Mouse (Mus musculus) myocyte (in vitro differentiated cells): ENCODE results near the gene Pde4a. TPM values are rescaled to one million over a fixed set of nuclear protein-coding genes. Genes with fewer than 3 reads are reported as not detected.

ENCODE experiments used
- H3K27me3 ChIP-seq: one replicate; pipeline ENCODE4 v1.6.1; 2011; ENCODE audit not compliant: control insufficient read depth, insufficient read depth, insufficient read length
- H3K36me3 ChIP-seq: one replicate; pipeline ENCODE4 v1.6.1; 2011; ENCODE audit not compliant: control insufficient read depth, insufficient read depth
- H3K4me2 ChIP-seq: one replicate; pipeline ENCODE4 v1.6.1; 2011; ENCODE audit warnings: low read depth, control low read depth
- H3K4me3 ChIP-seq: one replicate; pipeline ENCODE4 v1.5.1; 2011; ENCODE audit warnings: mild to moderate bottlenecking, control low read depth, moderate library complexity
- H3K79me2 ChIP-seq: one replicate; pipeline ENCODE4 v1.6.1; 2011; ENCODE audit not compliant: control insufficient read depth, insufficient read depth
- H3ac ChIP-seq: one replicate; pipeline ENCODE4 v1.6.1; 2011; ENCODE audit not compliant: control insufficient read depth, insufficient read length
- CEBPB ChIP-seq: IDR thresholded peaks from 2 replicates; pipeline ENCODE4 v1.6.1; 2011; ENCODE audit warnings: mild to moderate bottlenecking, moderate library complexity; ENCODE audit not compliant: poor library complexity, insufficient read depth, severe bottlenecking
- E2F4 ChIP-seq: IDR thresholded peaks from one replicate; pipeline ENCODE4 v1.6.1; 2011; ENCODE audit warnings: mild to moderate bottlenecking, control low read depth, moderate library complexity; ENCODE audit not compliant: insufficient read depth
- MAX ChIP-seq: IDR thresholded peaks from one replicate; pipeline ENCODE4 v1.6.1; 2011; ENCODE audit warnings: low read depth, mild to moderate bottlenecking, control low read depth
- MYOD1 ChIP-seq, 3 experiments: IDR thresholded peaks; one replicate each; pipeline ENCODE4 v1.6.1; 2011; ENCODE audit warnings: control low read depth in 2 of 3, low read depth in 2 of 3, mild to moderate bottlenecking in 2 of 3, moderate library complexity in 1 of 3; ENCODE audit not compliant: insufficient read length in 2 of 3, control insufficient read depth in 1 of 3
- MYOG ChIP-seq, 3 experiments: IDR thresholded peaks; one replicate each; pipeline ENCODE4 v1.6.1; 2011; ENCODE audit warnings: control low read depth in 2 of 3, low read depth in 2 of 3, mild to moderate bottlenecking in 2 of 3; ENCODE audit not compliant: insufficient read length in 2 of 3, control insufficient read depth in 1 of 3, insufficient read depth in 1 of 3
- POLR2A ChIP-seq: IDR thresholded peaks from one replicate; pipeline ENCODE4 v1.6.1; 2011; ENCODE audit warnings: low read depth, mild to moderate bottlenecking, control low read depth, moderate library complexity; ENCODE audit not compliant: insufficient read length
- POLR2AphosphoS2 ChIP-seq: IDR thresholded peaks from one replicate; pipeline ENCODE4 v1.6.1; 2011; ENCODE audit warnings: low read depth, control low read depth; ENCODE audit not compliant: insufficient read length
- REST ChIP-seq: IDR thresholded peaks from one replicate; pipeline ENCODE4 v1.6.1; 2011; ENCODE audit warnings: mild to moderate bottlenecking, control low read depth, moderate library complexity; ENCODE audit not compliant: insufficient read depth, insufficient read length
- SRF ChIP-seq: IDR thresholded peaks from one replicate; pipeline ENCODE4 v1.6.1; 2011; ENCODE audit warnings: low read depth; ENCODE audit not compliant: control insufficient read depth, insufficient read length
- TCF12 ChIP-seq: IDR thresholded peaks from one replicate; pipeline ENCODE4 v1.6.1; 2011; ENCODE audit warnings: mild to moderate bottlenecking, control low read depth; ENCODE audit not compliant: poor library complexity, insufficient read depth, severe bottlenecking
- TCF3 ChIP-seq: IDR thresholded peaks from one replicate; pipeline ENCODE4 v1.6.1; 2011; ENCODE audit warnings: low read depth, control low read depth; ENCODE audit not compliant: insufficient read length
- USF1 ChIP-seq: IDR thresholded peaks from one replicate; pipeline ENCODE4 v1.6.1; 2011; ENCODE audit warnings: low read depth, mild to moderate bottlenecking, control low read depth, moderate library complexity
- polyA plus RNA-seq: library from polyadenylated mRNA; unstranded; fragments of >200 nt; fragmentation: generic; extraction: Trizol; gene quantifications from one replicate; pipeline ENCODE4 v1.2.1, GENCODE M21; 2012; ENCODE audit warnings: missing spikeins

Gene Pde4a
- polyA plus RNA-seq, 1 experiment, result 3.6 TPM

DNA sequence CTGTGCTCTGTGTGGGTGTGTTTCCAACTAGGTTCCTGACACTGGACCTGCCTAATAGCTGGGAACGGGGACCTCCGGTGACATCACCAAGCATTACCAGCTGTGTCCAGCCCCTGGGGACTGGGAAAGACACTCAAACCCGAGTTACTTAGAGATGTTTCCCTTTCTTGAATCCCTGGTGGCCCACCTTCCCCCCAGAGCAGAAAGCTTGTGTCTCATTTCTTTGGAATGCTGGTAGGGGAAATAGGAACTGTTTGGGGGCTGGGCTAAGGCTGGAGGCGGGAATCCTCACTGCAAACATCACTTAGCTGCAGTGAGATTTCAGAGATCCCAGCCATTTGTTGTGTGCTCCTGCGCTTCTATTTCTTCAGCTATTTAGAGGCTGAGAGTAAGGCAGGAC is 11.7 kb upstream of the Pde4a start:
- no peak for TF ChIP-seq E2F4
- TF ChIP-seq TCF12, result no peak
- TF ChIP-seq TCF3, result no peak
- TF ChIP-seq MAX, result no peak
- no peak for TF ChIP-seq POLR2AphosphoS2
- no peak for TF ChIP-seq CEBPB
- no peak for TF ChIP-seq SRF
- Histone ChIP-seq H3K27me3 (no peaks in the 10 kb centered on the region), H3K4me3 (peak overlapping the region; percentile 16)

DNA sequence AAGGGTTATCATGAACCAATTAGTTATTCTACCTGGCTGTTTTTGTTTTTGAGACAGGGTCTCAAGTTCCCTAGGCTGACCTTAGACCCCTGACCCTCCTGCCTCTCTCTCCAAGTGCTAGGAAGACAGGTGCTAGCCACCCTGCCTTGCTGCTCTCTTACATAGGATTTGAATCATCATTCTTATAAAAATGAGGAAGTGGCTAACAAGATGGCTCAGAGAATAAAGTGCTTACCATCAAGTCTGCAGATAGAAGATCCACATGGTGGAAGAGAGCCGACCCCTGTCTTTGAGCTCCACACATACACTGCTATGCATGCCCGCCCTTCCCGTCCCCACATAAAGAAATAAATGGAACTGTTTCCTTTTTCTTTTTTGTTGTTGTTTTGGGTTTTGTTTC is 10.7 kb upstream of the Pde4a start:
- Histone ChIP-seq H3K4me3 (no peak overlapping the region), H3K79me2 (no peaks in the 10 kb centered on the region), H3K27me3 (no peaks in the 10 kb centered on the region), H3ac (no peak overlapping the region), H3K4me2 (no peak overlapping the region), H3K36me3 (no peaks in the 10 kb centered on the region)
- no peak for TF ChIP-seq MYOD1 (IDR thresholded peaks at IDR 0.05; ENCODE audit: control insufficient read depth in 1 of 3, insufficient read length in 2 of 3, low read depth in 2 of 3)
- TF ChIP-seq REST, result no peak
- TF ChIP-seq CEBPB, result no peak
- TF ChIP-seq POLR2A, result no peak
- TF ChIP-seq USF1, result no peak
- no peak for TF ChIP-seq E2F4
- TF ChIP-seq SRF, result no peak
- no peak for TF ChIP-seq POLR2AphosphoS2
- TF ChIP-seq MAX, result no peak

More for the DNA sequence above, 11.7 kb upstream of the Pde4a start:
- no peaks in the 10 kb centered on the region for H3K36me3 ChIP-seq
- peaks cover 8% of the 10 kb centered on the region for H3K79me2 ChIP-seq
- no peak overlapping the region for H3ac ChIP-seq
- H3K4me2 ChIP-seq, result peak overlapping the region; percentile 90

DNA sequence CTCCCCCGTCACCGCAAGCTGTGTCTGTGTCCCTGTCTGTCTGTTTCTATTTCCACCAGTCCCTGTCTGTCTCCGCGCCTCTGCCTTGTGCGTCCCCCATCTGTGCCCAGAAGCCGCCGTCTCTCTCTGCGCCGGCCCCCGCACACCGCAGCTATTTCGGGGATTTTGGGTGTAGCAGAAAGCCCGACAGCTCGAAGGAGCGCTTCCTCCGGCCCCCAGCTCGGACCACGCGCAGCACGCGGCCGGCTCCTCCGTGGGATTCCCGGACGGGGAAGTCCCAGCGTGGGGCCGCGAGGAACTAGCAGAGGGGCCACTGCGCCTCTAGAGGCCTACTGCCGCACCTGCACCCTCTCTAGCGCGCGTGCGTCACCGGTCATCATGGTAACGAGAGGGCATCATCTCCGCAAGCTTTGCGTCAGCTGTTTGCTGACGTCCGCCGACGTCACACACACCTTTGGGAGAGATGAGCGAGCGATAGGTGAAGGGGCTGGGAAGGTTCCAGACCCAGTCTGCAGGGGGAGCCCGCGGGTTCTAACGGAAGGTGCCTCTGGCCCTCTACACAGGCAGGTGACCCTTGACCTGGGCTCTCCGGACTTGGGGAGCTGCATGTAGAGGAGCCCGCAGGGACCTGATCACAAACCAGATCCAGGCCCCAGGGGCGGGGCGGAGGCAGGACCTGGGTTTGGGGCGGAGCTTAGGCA is 4.2 kb upstream of the Pde4a start:
- TF ChIP-seq TCF3 (no peak), POLR2AphosphoS2 (no peak), MYOD1 (IDR thresholded peaks at IDR 0.05; ENCODE audit: control insufficient read depth in 1 of 3, insufficient read length in 2 of 3, low read depth in 2 of 3) (peak in 2 of 3 experiments; percentile 21 to 66), SRF (no peak), TCF12 (no peak), MAX (no peak), REST (no peak), MYOG (IDR thresholded peaks at IDR 0.05; ENCODE audit: control insufficient read depth in 1 of 3, insufficient read depth in 1 of 3, insufficient read length in 2 of 3, low read depth in 2 of 3) (peak in 1 of 3 experiments; percentile 21), CEBPB (no peak), USF1 (no peak), POLR2A (peak; percentile 39), E2F4 (no peak)
- Histone ChIP-seq H3K36me3 (no peaks in the 10 kb centered on the region), H3K4me3 (peak overlapping the region; percentile 14), H3K4me2 (peak overlapping the region; percentile 83), H3K79me2 (no peaks in the 10 kb centered on the region), H3ac (peak overlapping the region; percentile 4), H3K27me3 (no peaks in the 10 kb centered on the region)

DNA sequence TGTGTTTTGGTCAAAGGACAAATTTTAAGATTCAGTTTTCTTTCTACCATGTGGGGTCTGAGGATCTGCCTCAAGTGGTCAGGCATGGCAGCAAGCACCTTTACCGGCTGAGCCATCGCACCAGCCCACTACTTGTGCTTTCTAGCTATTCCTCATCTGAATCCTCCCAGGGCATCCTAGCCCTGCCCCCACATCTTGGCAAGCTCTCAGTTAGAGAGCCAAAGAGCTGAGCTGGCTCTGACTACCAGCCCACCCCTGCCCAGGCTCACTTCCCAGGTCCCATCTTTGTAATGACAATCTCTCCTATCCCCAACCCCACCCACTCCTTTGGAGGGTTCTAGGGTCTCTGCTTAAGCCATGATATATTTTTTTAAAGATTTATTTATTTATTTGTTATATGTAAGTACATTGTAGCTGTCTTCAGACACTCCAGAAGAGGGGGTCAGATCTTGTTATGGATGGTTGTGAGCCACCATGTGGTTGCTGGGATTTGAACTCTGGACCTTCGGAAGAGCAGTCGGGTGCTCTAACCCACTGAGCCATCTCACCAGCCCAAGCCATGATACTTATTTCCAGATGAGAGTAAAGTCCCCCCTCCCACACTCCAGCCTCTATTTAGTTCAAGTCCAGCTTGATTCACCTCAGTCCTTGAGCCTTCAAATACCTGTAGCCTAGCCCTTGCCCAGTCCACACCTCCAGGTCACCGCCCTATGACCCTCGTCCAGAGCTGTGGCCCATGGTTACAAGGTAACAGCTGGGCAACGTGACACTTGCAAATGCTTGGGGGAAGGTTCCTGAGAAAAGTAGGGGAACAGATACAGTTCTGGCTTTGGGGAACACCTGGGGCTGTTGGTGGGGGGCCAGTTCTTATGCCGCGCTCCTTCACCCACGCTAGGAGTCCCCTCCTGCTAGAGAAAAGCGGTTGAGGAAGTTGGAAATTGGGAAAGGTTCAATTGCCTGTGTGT is 2.1 kb upstream of the Pde4a start:
- Histone ChIP-seq H3ac (no peak overlapping the region), H3K4me3 (no peak overlapping the region)

More for the DNA sequence above, 2.1 kb upstream of the Pde4a start:
- Histone ChIP-seq H3K36me3 (no peaks in the 10 kb centered on the region), H3K79me2 (no peaks in the 10 kb centered on the region), H3K27me3 (no peaks in the 10 kb centered on the region), H3K4me2 (peak overlapping the region; percentile 95)
- TF ChIP-seq USF1 (no peak), POLR2A (no peak), REST (no peak), CEBPB (no peak), E2F4 (no peak)
